Mouse (Mus musculus): ENCODE measurements around the gene Dolk.

DNA sequence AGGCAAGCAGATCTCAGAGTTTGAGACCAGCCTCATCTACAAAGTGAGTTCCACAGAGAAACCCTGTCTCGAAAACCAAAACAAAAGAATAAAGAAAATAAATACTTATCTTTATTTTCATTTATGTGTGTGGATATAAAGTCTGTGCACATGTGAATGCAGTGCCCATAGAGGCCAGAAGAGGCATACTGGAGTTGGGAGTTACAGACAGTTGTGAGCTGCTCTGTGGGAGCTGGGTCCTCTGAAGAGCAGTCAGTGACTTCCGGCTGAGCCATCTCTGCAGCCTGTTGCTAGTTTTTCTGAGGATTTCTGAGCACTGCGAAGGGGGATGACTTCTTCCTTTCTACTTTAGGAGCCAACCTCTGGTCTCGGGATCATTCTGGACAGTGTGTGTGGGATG, 30.0 kb upstream of the Dolk start:
- TF ChIP-seq CTCF (IDR thresholded peaks at IDR 0.05; ENCODE audit: borderline replicate concordance, insufficient read depth, low read length) = no peak
- TF ChIP-seq POLR2A (IDR thresholded peaks at IDR 0.05; ENCODE audit: low read depth, low read length) = no peak
